Mouse (Mus musculus): ENCODE data around the gene Gm45234. TPM values are rescaled to one million over a fixed set of nuclear protein-coding genes. Genes with fewer than 3 reads are reported as not detected.

Gm45234 gene
- polyA plus RNA-seq, 1 experiment from 2014 or later = not detected

- WGBS = 55% methylated on average over 4 of the region's 4 CpGs
- no peak for ATAC-seq (ENCODE audit: insufficient number of reproducible peaks, insufficient read depth, low FRiP score, low read depth)
Measured at GRCm38 (mm10) chr6:124790121-124790520, 34.3 kb upstream of the Gm45234 start.

GRCm38 (mm10) chr6:124789519-124789918 lies 33.7 kb upstream of the Gm45234 start:
- no peak for ATAC-seq (ENCODE audit: insufficient number of reproducible peaks, insufficient read depth, low FRiP score, low read depth)
- H3K27ac ChIP-seq (ENCODE audit: low read length) = no peak overlapping the region

More at GRCm38 (mm10) chr6:124790121-124790520, 34.3 kb upstream of the Gm45234 start:
- Histone ChIP-seq H3K4me1 (ENCODE audit: control insufficient read depth, insufficient read depth, low read length) (no peaks in the 10 kb centered on the region), H3K9me3 (ENCODE audit: control insufficient read depth, low read depth, low read length) (no peaks in the 10 kb centered on the region), H3K4me3 (ENCODE audit: low read depth, low read length) (no peak overlapping the region), H3K9ac (replicated peaks; ENCODE audit: low read depth, low read length) (no peak overlapping the region), H3K4me2 (replicated peaks; ENCODE audit: low read depth, low read length) (no peak overlapping the region), H3K27ac (ENCODE audit: low read length) (no peak overlapping the region), H3K27me3 (ENCODE audit: control insufficient read depth, insufficient read depth, low read length) (no peaks in the 10 kb centered on the region), H3K36me3 (ENCODE audit: control insufficient read depth, insufficient read depth, low read length) (no peaks in the 10 kb centered on the region)

GRCm38 (mm10) chr6:124787722-124788121 lies 31.9 kb upstream of the Gm45234 start:
- Histone ChIP-seq H3K4me1 (ENCODE audit: control insufficient read depth, insufficient read depth, low read length) (no peaks in the 10 kb centered on the region), H3K27ac (ENCODE audit: low read length) (no peak overlapping the region), H3K4me3 (ENCODE audit: low read depth, low read length) (no peak overlapping the region), H3K9me3 (ENCODE audit: control insufficient read depth, low read depth, low read length) (no peaks in the 10 kb centered on the region), H3K27me3 (ENCODE audit: control insufficient read depth, insufficient read depth, low read length) (no peaks in the 10 kb centered on the region), H3K4me2 (replicated peaks; ENCODE audit: low read depth, low read length) (no peak overlapping the region), H3K9ac (replicated peaks; ENCODE audit: low read depth, low read length) (no peak overlapping the region), H3K36me3 (ENCODE audit: control insufficient read depth, insufficient read depth, low read length) (no peaks in the 10 kb centered on the region)
- 62% methylated on average over 10 of the region's 10 CpGs for WGBS
- ATAC-seq (ENCODE audit: insufficient number of reproducible peaks, insufficient read depth, low FRiP score, low read depth) = no peak

More at GRCm38 (mm10) chr6:124789519-124789918, 33.7 kb upstream of the Gm45234 start:
- H3K36me3 ChIP-seq (ENCODE audit: control insufficient read depth, insufficient read depth, low read length) = no peaks in the 10 kb centered on the region
- H3K9ac ChIP-seq (replicated peaks; ENCODE audit: low read depth, low read length) = no peak overlapping the region
- no peak overlapping the region for H3K4me3 ChIP-seq (ENCODE audit: low read depth, low read length)
- WGBS = 88% methylated on average over 4 of the region's 4 CpGs
- no peaks in the 10 kb centered on the region for H3K27me3 ChIP-seq (ENCODE audit: control insufficient read depth, insufficient read depth, low read length)
- H3K4me2 ChIP-seq (replicated peaks; ENCODE audit: low read depth, low read length) = no peak overlapping the region
- no peaks in the 10 kb centered on the region for H3K9me3 ChIP-seq (ENCODE audit: control insufficient read depth, low read depth, low read length)
- no peaks in the 10 kb centered on the region for H3K4me1 ChIP-seq (ENCODE audit: control insufficient read depth, insufficient read depth, low read length)

- Histone ChIP-seq H3K4me3 (ENCODE audit: low read depth, low read length) (no peak overlapping the region), H3K27me3 (ENCODE audit: control insufficient read depth, insufficient read depth, low read length) (no peaks in the 10 kb centered on the region), H3K4me2 (replicated peaks; ENCODE audit: low read depth, low read length) (no peak overlapping the region), H3K27ac (ENCODE audit: low read length) (no peak overlapping the region), H3K9ac (replicated peaks; ENCODE audit: low read depth, low read length) (no peak overlapping the region), H3K4me1 (ENCODE audit: control insufficient read depth, insufficient read depth, low read length) (0 out of 2 replicates have a peak, but pooled peaks cover 3% of the 10 kb centered on the region), H3K36me3 (ENCODE audit: control insufficient read depth, insufficient read depth, low read length) (no peaks in the 10 kb centered on the region), H3K9me3 (ENCODE audit: control insufficient read depth, low read depth, low read length) (no peaks in the 10 kb centered on the region)
- no peak for ATAC-seq (ENCODE audit: insufficient number of reproducible peaks, insufficient read depth, low FRiP score, low read depth)
- WGBS = 55% methylated on average over 8 of the region's 8 CpGs
Measured at GRCm38 (mm10) chr6:124786756-124787420, 31.1 kb upstream of the Gm45234 start.

GRCm38 (mm10) chr6:124782436-124782835 lies 26.6 kb upstream of the Gm45234 start:
- peak; percentile 28; the same call in 1 of the 2 replicates for ATAC-seq (ENCODE audit: insufficient number of reproducible peaks, insufficient read depth, low FRiP score, low read depth)
- H3K27me3 ChIP-seq (ENCODE audit: control insufficient read depth, insufficient read depth, low read length) = no peaks in the 10 kb centered on the region
- WGBS = 22% methylated on average over 6 of the region's 6 CpGs
- no peaks in the 10 kb centered on the region for H3K9me3 ChIP-seq (ENCODE audit: control insufficient read depth, low read depth, low read length)
- H3K9ac ChIP-seq (replicated peaks; ENCODE audit: low read depth, low read length) = no peak overlapping the region
- H3K4me3 ChIP-seq (ENCODE audit: low read depth, low read length) = peak overlapping the region; percentile 5; the same call in 1 of the 2 replicates
- H3K4me1 ChIP-seq (ENCODE audit: control insufficient read depth, insufficient read depth, low read length) = 0 out of 2 replicates have a peak, but pooled peaks cover 3% of the 10 kb centered on the region
- peak overlapping the region; percentile 25 for H3K4me2 ChIP-seq (replicated peaks; ENCODE audit: low read depth, low read length)
- no peak overlapping the region for H3K27ac ChIP-seq (ENCODE audit: low read length)
- H3K36me3 ChIP-seq (ENCODE audit: control insufficient read depth, insufficient read depth, low read length) = no peaks in the 10 kb centered on the region

- ATAC-seq (ENCODE audit: insufficient number of reproducible peaks, insufficient read depth, low FRiP score, low read depth) = no peak
- Histone ChIP-seq H3K36me3 (ENCODE audit: control insufficient read depth, insufficient read depth, low read length) (no peaks in the 10 kb centered on the region), H3K4me2 (replicated peaks; ENCODE audit: low read depth, low read length) (no peak overlapping the region), H3K9ac (replicated peaks; ENCODE audit: low read depth, low read length) (no peak overlapping the region), H3K9me3 (ENCODE audit: control insufficient read depth, low read depth, low read length) (no peaks in the 10 kb centered on the region), H3K27ac (ENCODE audit: low read length) (no peak overlapping the region), H3K27me3 (ENCODE audit: control insufficient read depth, insufficient read depth, low read length) (no peaks in the 10 kb centered on the region), H3K4me3 (ENCODE audit: low read depth, low read length) (no peak overlapping the region), H3K4me1 (ENCODE audit: control insufficient read depth, insufficient read depth, low read length) (0 out of 2 replicates have a peak, but pooled peaks cover 3% of the 10 kb centered on the region)
- WGBS = 85% methylated on average over 7 of the region's 7 CpGs
Measured at GRCm38 (mm10) chr6:124780917-124781316, 25.1 kb upstream of the Gm45234 start.

- Histone ChIP-seq H3K4me3 (ENCODE audit: low read depth, low read length) (peak overlapping the region; percentile 21), H3K9me3 (ENCODE audit: control insufficient read depth, low read depth, low read length) (no peaks in the 10 kb centered on the region), H3K27ac (ENCODE audit: low read length) (no peak overlapping the region), H3K36me3 (ENCODE audit: control insufficient read depth, insufficient read depth, low read length) (no peaks in the 10 kb centered on the region), H3K27me3 (ENCODE audit: control insufficient read depth, insufficient read depth, low read length) (no peaks in the 10 kb centered on the region), H3K9ac (replicated peaks; ENCODE audit: low read depth, low read length) (no peak overlapping the region), H3K4me2 (replicated peaks; ENCODE audit: low read depth, low read length) (peak overlapping the region; percentile 50), H3K4me1 (ENCODE audit: control insufficient read depth, insufficient read depth, low read length) (0 out of 2 replicates have a peak, but pooled peaks cover 3% of the 10 kb centered on the region)
- ATAC-seq (ENCODE audit: insufficient number of reproducible peaks, insufficient read depth, low FRiP score, low read depth) = no peak
- WGBS = 8% methylated on average over 10 of the region's 10 CpGs
Measured at GRCm38 (mm10) chr6:124779984-124780416, 24.2 kb upstream of the Gm45234 start.

- Histone ChIP-seq H3K36me3 (ENCODE audit: control insufficient read depth, insufficient read depth, low read length) (no peaks in the 10 kb centered on the region), H3K9ac (replicated peaks; ENCODE audit: low read depth, low read length) (no peak within 1 kb of the TSS), H3K27ac (ENCODE audit: low read length) (no peak within 1 kb of the TSS), H3K4me3 (ENCODE audit: low read depth, low read length) (peak within 1 kb of the TSS; percentile 21), H3K4me1 (ENCODE audit: control insufficient read depth, insufficient read depth, low read length) (0 out of 2 replicates have a peak, but pooled peaks cover 3% of the 10 kb centered on the region), H3K9me3 (ENCODE audit: control insufficient read depth, low read depth, low read length) (no peaks in the 10 kb centered on the region), H3K27me3 (ENCODE audit: control insufficient read depth, insufficient read depth, low read length) (no peaks in the 10 kb centered on the region), H3K4me2 (replicated peaks; ENCODE audit: low read depth, low read length) (peak within 1 kb of the TSS; percentile 50)
- no peak; the same call in 1 of the 2 replicates for ATAC-seq (ENCODE audit: insufficient number of reproducible peaks, insufficient read depth, low FRiP score, low read depth)
- WGBS = 3% methylated on average over 23 of the region's 23 CpGs
Measured at GRCm38 (mm10) chr6:124779222-124779983, 23.6 kb upstream of the Gm45234 start, which contains the start of gene Lrrc23. Gene Lrrc23 (minus strand): TSS chr6:124779727.

Measured in stomach, embryonic 14.5 days (tissue).